In genomic region chr4:14145461-14145860, GRCm38 (mm10) we compare ENCODE assay signal across 9 mouse cellular contexts.
A peak's percentile ranks its signal among the peaks of the same experiment; 100 is the strongest.
DNase-seq lines count a peak whose midpoint lies in the region; ATAC-seq and TF ChIP-seq lines count a peak whose summit lies in the region.
"Had no signal": no experiment of that assay in that cellular context is flagged by ENCODE, and none has a peak within 500 bp of the region (broad histone marks: within the 10 kb centered on the region; RNA-seq: fewer than 3 reads in every experiment).

No protein-coding gene starts in this region.

- H3K9me3 ChIP-seq in forebrain, embryonic 10.5 days = no peaks in the 10 kb centered on the region
- no peaks in the 10 kb centered on the region for H3K9me3 ChIP-seq in forebrain, embryonic 13.5 days (replicated peaks)

- H3K36me3 ChIP-seq in forebrain, embryonic 10.5 days (replicated peaks) = no peaks in the 10 kb centered on the region
- H3K36me3 ChIP-seq in forebrain, embryonic 13.5 days (ENCODE audit: poor library complexity, severe bottlenecking) = no peaks in the 10 kb centered on the region

- ATAC-seq in forebrain, embryonic 13.5 days = no peak
- ATAC-seq: CD4-positive, CD25-positive, alpha-beta regulatory T cell, adult 4 months had no signal

- H3K27me3 ChIP-seq in forebrain, embryonic 10.5 days (ENCODE audit: poor library complexity, severe bottlenecking) = no peaks in the 10 kb centered on the region
- H3K27me3 ChIP-seq in forebrain, embryonic 13.5 days = no peaks in the 10 kb centered on the region
- no peaks in the 10 kb centered on the region for H3K27me3 ChIP-seq in cerebellum, adult 2 months (ENCODE audit: control insufficient read depth, insufficient read depth, low read length)

- H3K27ac ChIP-seq in forebrain, embryonic 10.5 days = no peak overlapping the region
- H3K27ac ChIP-seq in forebrain, embryonic 13.5 days = no peak overlapping the region
- H3K27ac ChIP-seq in cerebellum, adult 2 months (ENCODE audit: insufficient read depth, low read length) = no peak overlapping the region

- no peak overlapping the region for H3K4me2 ChIP-seq in forebrain, embryonic 13.5 days

- TF ChIP-seq CTCF in cerebellum, adult 2 months (IDR thresholded peaks at IDR 0.05; ENCODE audit: borderline replicate concordance, insufficient read depth, low read depth, low read length) = no peak

- no peaks in the 10 kb centered on the region for H3K4me1 ChIP-seq in forebrain, embryonic 10.5 days
- no peaks in the 10 kb centered on the region for H3K4me1 ChIP-seq in forebrain, embryonic 13.5 days
- H3K4me1 ChIP-seq in cerebellum, adult 2 months (ENCODE audit: control insufficient read depth, insufficient read depth, low read length) = no peaks in the 10 kb centered on the region

- H3K9ac ChIP-seq in forebrain, embryonic 13.5 days = no peak overlapping the region

- TF ChIP-seq POLR2A in cerebellum, adult 2 months (IDR thresholded peaks at IDR 0.05; ENCODE audit: borderline replicate concordance, insufficient read depth, low read length) = no peak

- WGBS in forebrain, embryonic 10.5 days = 50% methylated on average over 5 of the region's 5 CpGs
- 54% methylated on average over 5 of the region's 5 CpGs for WGBS in forebrain, embryonic 13.5 days
- 68% methylated on average over 5 of the region's 5 CpGs for WGBS in cerebellum, adult 2 months

- H3K4me3 ChIP-seq in forebrain, embryonic 10.5 days = no peak overlapping the region
- no peak overlapping the region for H3K4me3 ChIP-seq in forebrain, embryonic 13.5 days
- H3K4me3 ChIP-seq in cerebellum, adult 2 months (replicated peaks; ENCODE audit: insufficient read depth, low read depth, low read length) = no peak overlapping the region

- DNase-seq in forebrain, embryonic 10.5 days (ENCODE audit: extremely low spot score, low spot score) = peak; percentile 41
- peak; percentile 8 for DNase-seq in lung, postnatal 14 days
- no peak for DNase-seq in lung, adult 18-20 months
- peak; percentile 77 for DNase-seq in embryo, embryonic 10.5 days (ENCODE audit: low spot score)
- peak; percentile 2 for DNase-seq in lung, postnatal 36 days
- DNase-seq in thymus, postnatal 25 days = no peak
- DNase-seq in cerebellum, adult 2 months = no peak

Comparison
In these comparisons a context has a peak if more than half of its experiments do, and no peak if none do; other contexts are left out.
1. DNase-seq: peak in forebrain, embryonic 10.5 days (single experiment), lung, postnatal 14 days (single experiment), embryo, embryonic 10.5 days (single experiment) and lung, postnatal 36 days (single experiment); none in lung, adult 18-20 months (0 of 2), thymus, postnatal 25 days (single experiment) and cerebellum, adult 2 months (0 of 2).